Mouse (Mus musculus) G1E-ER4 (cell line): ENCODE results near the gene Dennd1c. TPM values are rescaled to one million over a fixed set of nuclear protein-coding genes. Genes with fewer than 3 reads are reported as not detected.

Experiments used
- GATA1 ChIP-seq: IDR thresholded peaks from one replicate; pipeline ENCODE4 v1.8.0; 2012; ENCODE audit warnings: low read length, inconsistent platforms
- polyA plus RNA-seq: library from polyadenylated mRNA; stranded (reverse); fragments of >175 nt; gene quantifications from 2 replicates; pipeline ENCODE4 v1.2.3, GENCODE M21; 2012

The Dennd1c gene
- polyA plus RNA-seq, 1 experiment = 4.7 TPM

GRCm38 (mm10) chr17:57104496-57104895 lies 26.2 kb upstream of the Dennd1c start:
- TF ChIP-seq GATA1 = no peak

GRCm38 (mm10) chr17:57102276-57102675 lies 24.0 kb upstream of the Dennd1c start:
- TF ChIP-seq GATA1 = no peak

GRCm38 (mm10) chr17:57099629-57100325 lies 21.5 kb upstream of the Dennd1c start:
- no peak for TF ChIP-seq GATA1

- no peak for TF ChIP-seq GATA1
Measured at GRCm38 (mm10) chr17:57098321-57098720, 20.0 kb upstream of the Dennd1c start.

- no peak for TF ChIP-seq GATA1
Measured at GRCm38 (mm10) chr17:57096623-57096920, 18.3 kb upstream of the Dennd1c start.

GRCm38 (mm10) chr17:57095855-57096622 lies 17.7 kb upstream of the Dennd1c start:
- no peak for TF ChIP-seq GATA1

- no peak for TF ChIP-seq GATA1
Measured at GRCm38 (mm10) chr17:57094222-57094621, 15.9 kb upstream of the Dennd1c start.

GRCm38 (mm10) chr17:57087049-57087832 lies 8.9 kb upstream of the Dennd1c start, which contains the start of gene Tubb4a:
Gene Tubb4a, minus strand, starts transcription at chr17:57087782.
- no peak for TF ChIP-seq GATA1

GRCm38 (mm10) chr17:57085970-57086757 lies 7.8 kb upstream of the Dennd1c start:
- no peak for TF ChIP-seq GATA1

GRCm38 (mm10) chr17:57082481-57082880 lies 4.2 kb upstream of the Dennd1c start:
- no peak for TF ChIP-seq GATA1

GRCm38 (mm10) chr17:57081234-57081842 lies 3.0 kb upstream of the Dennd1c start:
- no peak for TF ChIP-seq GATA1

GRCm38 (mm10) chr17:57079919-57080318 lies 1.6 kb upstream of the Dennd1c start:
- TF ChIP-seq GATA1 = no peak

- TF ChIP-seq GATA1 = no peak
Measured at GRCm38 (mm10) chr17:57076916-57077315, 1.4 kb downstream of the Dennd1c start.

GRCm38 (mm10) chr17:57070699-57071098 lies 7.6 kb downstream of the Dennd1c start:
- no peak for TF ChIP-seq GATA1

- no peak for TF ChIP-seq GATA1
Measured at GRCm38 (mm10) chr17:57070272-57070671, 8.0 kb downstream of the Dennd1c start.
